Mouse (Mus musculus): ENCODE results near the gene Vmn2r88. TPM values are rescaled to one million over a fixed set of nuclear protein-coding genes. Genes with fewer than 3 reads are reported as not detected.
A peak's percentile ranks its signal among the peaks of the same experiment; 100 is the strongest.
"Not testable (repeated sequence)": the region's sequence is repeated elsewhere in the genome, so short reads cannot be mapped to it uniquely, and the experiment has no call there.

The Vmn2r88 gene
- polyA plus RNA-seq (2014; fragmentation: Nextera tagmentation; extraction: Ambion mirVana), result not detected in 2 replicates

- ATAC-seq (ENCODE audit: insufficient read depth, low FRiP score, low TSS enrichment), result no peak
Measured at GRCm38 (mm10) chr14:51410520-51410919, at the start of gene Vmn2r88. Gene Vmn2r88, plus strand, starts transcription at chr14:51410820.

GRCm38 (mm10) chr14:51361456-51361855, 49.2 kb upstream of the Vmn2r88 start, which contains the start of gene Gm7247:
Gene Gm7247, plus strand, starts transcription at chr14:51361756.
- Histone ChIP-seq H3K4me1 (ENCODE audit: control insufficient read depth, insufficient read depth, low read length) (no peaks in the 10 kb centered on the region), H3K9me3 (ENCODE audit: control insufficient read depth, low read length) (no peaks in the 10 kb centered on the region), H3K27me3 (ENCODE audit: control insufficient read depth, insufficient read depth, low read length) (no peaks in the 10 kb centered on the region; the same call in 1 of the 2 replicates), H3K4me2 (ENCODE audit: low read depth) (no peak within 1 kb of the TSS), H3K9ac (ENCODE audit: low read length) (no peak within 1 kb of the TSS), H3K36me3 (ENCODE audit: control insufficient read depth, insufficient read depth, low read length) (no peaks in the 10 kb centered on the region), H3K4me3 (ENCODE audit: low read depth, low read length) (no peak within 1 kb of the TSS), H3K27ac (ENCODE audit: low read depth, low read length) (no peak within 1 kb of the TSS)
- WGBS, result 75% methylated on average over 1 of the region's 1 CpGs
- no peak for ATAC-seq (ENCODE audit: insufficient read depth, low FRiP score, low TSS enrichment)
- no peak for DNase-seq (ENCODE audit: low spot score)

More at GRCm38 (mm10) chr14:51410520-51410919, at the start of gene Vmn2r88:
- no peaks in the 10 kb centered on the region for H3K27me3 ChIP-seq (ENCODE audit: control insufficient read depth, insufficient read depth, low read length)
- H3K4me3 ChIP-seq (ENCODE audit: low read depth, low read length), result no peak within 1 kb of the TSS
- DNase-seq (ENCODE audit: low spot score), result no peak
- no peak within 1 kb of the TSS for H3K27ac ChIP-seq (ENCODE audit: low read depth, low read length)
- H3K4me2 ChIP-seq (ENCODE audit: low read depth), result no peak within 1 kb of the TSS
- H3K4me1 ChIP-seq (ENCODE audit: control insufficient read depth, insufficient read depth, low read length), result no peaks in the 10 kb centered on the region
- no peak within 1 kb of the TSS for H3K9ac ChIP-seq (ENCODE audit: low read length)
- H3K36me3 ChIP-seq (ENCODE audit: control insufficient read depth, insufficient read depth, low read length), result no peaks in the 10 kb centered on the region
- 84% methylated on average over 1 of the region's 1 CpGs for WGBS
- H3K9me3 ChIP-seq (ENCODE audit: control insufficient read depth, low read length), result no peaks in the 10 kb centered on the region

GRCm38 (mm10) chr14:51382805-51383204, 27.8 kb upstream of the Vmn2r88 start:
- H3K9me3 ChIP-seq (ENCODE audit: control insufficient read depth, low read length), result no peaks in the 10 kb centered on the region; the same call in 1 of the 2 replicates
- ATAC-seq (ENCODE audit: insufficient read depth, low FRiP score, low TSS enrichment) (no peak), DNase-seq (ENCODE audit: low spot score) (no peak)
- no peaks in the 10 kb centered on the region for H3K27me3 ChIP-seq (ENCODE audit: control insufficient read depth, insufficient read depth, low read length)
- H3K4me1 ChIP-seq (ENCODE audit: control insufficient read depth, insufficient read depth, low read length), result no peaks in the 10 kb centered on the region
- H3K9ac ChIP-seq (ENCODE audit: low read length), result no peak overlapping the region
- H3K36me3 ChIP-seq (ENCODE audit: control insufficient read depth, insufficient read depth, low read length), result no peaks in the 10 kb centered on the region
- H3K4me2 ChIP-seq (ENCODE audit: low read depth), result no peak overlapping the region
- WGBS, result 96% methylated on average over 20 of the region's 20 CpGs
- H3K27ac ChIP-seq (ENCODE audit: low read depth, low read length), result no peak overlapping the region
- no peak overlapping the region for H3K4me3 ChIP-seq (ENCODE audit: low read depth, low read length)

- DNase-seq (ENCODE audit: low spot score) (peak; percentile 24), ATAC-seq (ENCODE audit: insufficient read depth, low FRiP score, low TSS enrichment) (no peak)
- Histone ChIP-seq H3K4me2 (ENCODE audit: low read depth) (no peak overlapping the region), H3K4me1 (ENCODE audit: control insufficient read depth, insufficient read depth, low read length) (no peaks in the 10 kb centered on the region), H3K9me3 (ENCODE audit: control insufficient read depth, low read length) (no peaks in the 10 kb centered on the region; the same call in 1 of the 2 replicates), H3K4me3 (ENCODE audit: low read depth, low read length) (no peak overlapping the region), H3K9ac (ENCODE audit: low read length) (no peak overlapping the region), H3K36me3 (ENCODE audit: control insufficient read depth, insufficient read depth, low read length) (no peaks in the 10 kb centered on the region), H3K27ac (ENCODE audit: low read depth, low read length) (no peak overlapping the region), H3K27me3 (ENCODE audit: control insufficient read depth, insufficient read depth, low read length) (no peaks in the 10 kb centered on the region)
- 96% methylated on average over 10 of the region's 10 CpGs for WGBS
Measured at GRCm38 (mm10) chr14:51384351-51384750, 26.3 kb upstream of the Vmn2r88 start.

GRCm38 (mm10) chr14:51385741-51386140, 24.9 kb upstream of the Vmn2r88 start:
- WGBS, result 84% methylated on average over 4 of the region's 4 CpGs

GRCm38 (mm10) chr14:51387768-51388167, 22.9 kb upstream of the Vmn2r88 start:
- WGBS, result 93% methylated on average over 8 of the region's 8 CpGs
- Histone ChIP-seq H3K27ac (ENCODE audit: low read depth, low read length) (no peak overlapping the region), H3K27me3 (ENCODE audit: control insufficient read depth, insufficient read depth, low read length) (no peaks in the 10 kb centered on the region), H3K9me3 (ENCODE audit: control insufficient read depth, low read length) (no peaks in the 10 kb centered on the region; the same call in 1 of the 2 replicates), H3K4me1 (ENCODE audit: control insufficient read depth, insufficient read depth, low read length) (no peaks in the 10 kb centered on the region), H3K4me2 (ENCODE audit: low read depth) (no peak overlapping the region), H3K9ac (ENCODE audit: low read length) (no peak overlapping the region), H3K4me3 (ENCODE audit: low read depth, low read length) (no peak overlapping the region), H3K36me3 (ENCODE audit: control insufficient read depth, insufficient read depth, low read length) (no peaks in the 10 kb centered on the region)
- DNase-seq (ENCODE audit: low spot score), result no peak
- ATAC-seq (ENCODE audit: insufficient read depth, low FRiP score, low TSS enrichment), result no peak

More at GRCm38 (mm10) chr14:51385741-51386140, 24.9 kb upstream of the Vmn2r88 start:
- Histone ChIP-seq H3K36me3 (ENCODE audit: control insufficient read depth, insufficient read depth, low read length) (no peaks in the 10 kb centered on the region), H3K27ac (ENCODE audit: low read depth, low read length) (no peak overlapping the region), H3K9me3 (ENCODE audit: control insufficient read depth, low read length) (no peaks in the 10 kb centered on the region; the same call in 1 of the 2 replicates), H3K9ac (ENCODE audit: low read length) (no peak overlapping the region), H3K27me3 (ENCODE audit: control insufficient read depth, insufficient read depth, low read length) (no peaks in the 10 kb centered on the region), H3K4me3 (ENCODE audit: low read depth, low read length) (no peak overlapping the region), H3K4me2 (ENCODE audit: low read depth) (no peak overlapping the region), H3K4me1 (ENCODE audit: control insufficient read depth, insufficient read depth, low read length) (no peaks in the 10 kb centered on the region)
- DNase-seq (ENCODE audit: low spot score), result peak; percentile 44
- ATAC-seq (ENCODE audit: insufficient read depth, low FRiP score, low TSS enrichment), result peak; percentile 78

- Histone ChIP-seq H3K9ac (ENCODE audit: low read length) (no peak overlapping the region), H3K9me3 (ENCODE audit: control insufficient read depth, low read length) (no peaks in the 10 kb centered on the region; the same call in 1 of the 2 replicates), H3K4me1 (ENCODE audit: control insufficient read depth, insufficient read depth, low read length) (no peaks in the 10 kb centered on the region), H3K36me3 (ENCODE audit: control insufficient read depth, insufficient read depth, low read length) (no peaks in the 10 kb centered on the region), H3K4me3 (ENCODE audit: low read depth, low read length) (no peak overlapping the region), H3K27ac (ENCODE audit: low read depth, low read length) (no peak overlapping the region), H3K4me2 (ENCODE audit: low read depth) (no peak overlapping the region), H3K27me3 (ENCODE audit: control insufficient read depth, insufficient read depth, low read length) (no peaks in the 10 kb centered on the region)
- DNase-seq (ENCODE audit: low spot score) (peak; percentile 44), ATAC-seq (ENCODE audit: insufficient read depth, low FRiP score, low TSS enrichment) (no peak)
- 94% methylated on average over 9 of the region's 9 CpGs for WGBS
Measured at GRCm38 (mm10) chr14:51388222-51388621, 22.4 kb upstream of the Vmn2r88 start.

- no peaks in the 10 kb centered on the region for H3K27me3 ChIP-seq (ENCODE audit: control insufficient read depth, insufficient read depth, low read length)
- ATAC-seq (ENCODE audit: insufficient read depth, low FRiP score, low TSS enrichment) (no peak), DNase-seq (ENCODE audit: low spot score) (no peak)
- no peak overlapping the region for H3K27ac ChIP-seq (ENCODE audit: low read depth, low read length)
- no peaks in the 10 kb centered on the region for H3K9me3 ChIP-seq (ENCODE audit: control insufficient read depth, low read length)
- H3K4me3 ChIP-seq (ENCODE audit: low read depth, low read length), result no peak overlapping the region
- no peaks in the 10 kb centered on the region for H3K4me1 ChIP-seq (ENCODE audit: control insufficient read depth, insufficient read depth, low read length)
- WGBS, result 70% methylated on average over 2 of the region's 2 CpGs
- no peak overlapping the region for H3K4me2 ChIP-seq (ENCODE audit: low read depth)
- no peak overlapping the region for H3K9ac ChIP-seq (ENCODE audit: low read length)
- H3K36me3 ChIP-seq (ENCODE audit: control insufficient read depth, insufficient read depth, low read length), result no peaks in the 10 kb centered on the region
Measured at GRCm38 (mm10) chr14:51423885-51424284, 13.3 kb downstream of the Vmn2r88 start.

GRCm38 (mm10) chr14:51430138-51430537, 19.5 kb downstream of the Vmn2r88 start:
- H3K4me2 ChIP-seq (ENCODE audit: low read depth); H3K9me3 ChIP-seq (ENCODE audit: control insufficient read depth, low read length); H3K27ac ChIP-seq (ENCODE audit: low read depth, low read length); H3K4me1 ChIP-seq (ENCODE audit: control insufficient read depth, insufficient read depth, low read length); ATAC-seq (ENCODE audit: insufficient read depth, low FRiP score, low TSS enrichment); H3K4me3 ChIP-seq (ENCODE audit: low read depth, low read length); H3K27me3 ChIP-seq (ENCODE audit: control insufficient read depth, insufficient read depth, low read length); H3K9ac ChIP-seq (ENCODE audit: low read length); H3K36me3 ChIP-seq (ENCODE audit: control insufficient read depth, insufficient read depth, low read length); DNase-seq (ENCODE audit: low spot score): not testable (repeated sequence)

Measured in neural tube, embryonic 11.5 days (tissue).